Mouse (Mus musculus): Measurements from ENCODE around the gene Astn2.

DNA sequence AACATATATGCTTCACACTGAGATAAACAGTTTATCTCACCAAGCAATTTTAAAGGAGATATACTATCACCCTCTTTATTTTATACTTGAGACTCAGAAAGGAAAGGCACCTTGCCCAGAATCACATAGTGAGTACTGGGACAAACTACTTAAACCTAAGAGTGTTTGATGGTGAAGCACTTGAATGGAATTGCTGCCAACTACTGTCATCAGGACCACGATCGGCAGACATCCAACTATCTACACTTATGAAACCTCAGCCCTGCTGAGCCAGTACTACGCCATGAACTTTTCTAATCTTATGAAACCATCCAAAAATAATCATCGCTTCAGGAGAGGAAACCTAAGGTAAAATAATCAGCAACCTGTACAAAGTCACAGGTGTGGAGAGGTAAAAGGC, 1005.0 kb downstream of the Astn2 start:
- no peak for TF ChIP-seq POLR2A (IDR thresholded peaks at IDR 0.05; ENCODE audit: insufficient read depth, low read depth, low read length)
- no peak for TF ChIP-seq CTCF (IDR thresholded peaks at IDR 0.05)
- no peak for TF ChIP-seq EP300 (IDR thresholded peaks at IDR 0.05; ENCODE audit: insufficient read depth, low read depth, low read length)

All from heart, adult 2 months (tissue).